Mouse (Mus musculus) CD4-positive helper T cell, adult 2 months (primary cell): ENCODE measurements around the gene Rnf182.

Experiments used
- DNase-seq: peaks from one replicate; pipeline ENCODE4 v3.0.0-alpha.2; 2012; ENCODE audit warnings: low read depth, missing footprints, low spot score

The Rnf182 gene

DNA sequence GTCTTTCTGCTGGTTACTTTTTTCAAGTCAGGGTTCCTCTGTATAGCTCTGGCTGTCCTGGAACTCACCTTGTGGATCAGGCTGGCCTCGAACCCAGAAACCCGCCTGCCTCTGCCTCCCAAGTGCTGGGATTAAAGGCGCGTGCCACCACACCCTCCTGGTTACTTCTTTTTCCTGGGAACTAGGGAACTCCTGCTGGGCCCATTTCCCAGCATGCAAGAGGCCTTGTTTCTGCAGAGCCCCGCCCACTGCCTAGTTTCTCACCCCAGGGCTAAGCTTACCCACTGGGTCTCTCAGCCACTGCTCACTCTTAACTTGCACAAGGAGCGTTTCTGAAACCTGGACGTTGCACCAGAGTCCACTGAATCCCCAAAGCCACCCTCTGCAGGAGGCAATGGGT, 80.5 kb downstream of the Rnf182 start:
- DNase-seq, result no peak

DNA sequence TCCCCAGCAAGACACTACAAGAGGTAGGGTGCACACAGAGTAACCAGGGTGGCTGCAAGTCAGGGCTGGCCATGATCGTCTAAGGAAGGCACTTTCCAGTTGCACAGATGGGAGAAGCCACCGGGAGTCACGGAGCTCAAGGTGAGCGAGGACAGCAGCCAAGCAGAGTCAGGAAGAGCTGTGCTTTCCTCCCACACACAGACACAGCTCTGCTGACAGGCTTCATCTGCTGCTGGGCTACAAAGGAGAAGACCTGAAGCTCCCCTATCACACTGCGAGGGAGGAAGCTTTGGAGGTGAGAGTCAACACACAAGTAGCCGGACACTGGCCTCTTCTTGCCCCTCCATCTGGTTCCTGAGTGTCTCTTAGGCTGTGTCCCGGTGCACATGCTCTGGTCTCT, 83.0 kb downstream of the Rnf182 start:
- no peak for DNase-seq

- DNase-seq, result no peak
Measured at GRCm38 (mm10) chr13:43703471-43703870, 88.0 kb downstream of the Rnf182 start.

DNA sequence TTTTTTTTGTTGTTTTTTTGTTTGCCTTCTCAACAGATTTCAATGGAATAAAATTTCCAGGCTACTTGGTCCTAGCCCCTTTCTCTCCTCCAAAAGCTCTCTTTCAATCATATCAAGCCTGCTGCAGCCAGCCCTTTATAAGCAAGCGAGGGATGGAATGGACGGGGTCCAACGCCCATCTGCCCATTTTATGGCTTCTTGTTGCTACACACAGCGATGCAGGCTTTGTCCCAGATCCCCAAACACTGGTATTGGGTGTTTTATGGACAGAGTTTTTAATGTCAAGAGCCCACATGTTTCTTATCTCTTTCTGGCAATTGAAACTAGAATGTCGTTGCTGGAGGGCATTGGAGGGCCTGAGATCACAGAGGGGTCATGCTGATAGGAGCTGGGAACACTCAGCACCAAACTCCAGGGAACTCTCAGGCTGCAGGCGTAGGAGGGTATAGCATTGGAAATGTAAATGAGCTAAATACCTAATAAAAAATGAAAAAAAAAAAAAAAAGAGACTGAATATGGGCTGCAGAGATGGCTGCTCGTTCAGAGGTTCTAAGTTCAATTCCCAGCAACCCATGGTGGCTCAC, 89.1 kb downstream of the Rnf182 start:
- no peak for DNase-seq

- DNase-seq, result no peak
Measured at GRCm38 (mm10) chr13:43706387-43706786, 90.9 kb downstream of the Rnf182 start.

DNA sequence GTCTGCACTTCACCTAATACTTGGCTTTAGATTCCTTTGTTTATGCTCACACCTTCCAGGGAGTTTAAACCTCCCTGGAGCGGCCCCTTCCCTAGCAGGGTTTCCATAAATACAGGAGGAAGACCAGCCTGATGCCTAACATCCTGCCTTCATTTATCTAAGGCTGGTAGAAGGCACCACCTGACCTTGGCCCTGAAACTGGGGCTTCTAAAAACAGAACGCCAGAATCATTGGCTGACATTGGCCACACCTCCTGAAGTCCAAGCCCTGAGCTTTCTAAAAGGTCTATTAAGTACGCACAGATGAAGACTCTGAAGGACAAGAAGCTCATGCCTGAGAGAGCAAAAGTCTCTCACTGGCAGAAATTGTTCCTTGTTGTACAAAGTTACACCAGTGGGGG, 94.0 kb downstream of the Rnf182 start:
- no peak for DNase-seq

DNA sequence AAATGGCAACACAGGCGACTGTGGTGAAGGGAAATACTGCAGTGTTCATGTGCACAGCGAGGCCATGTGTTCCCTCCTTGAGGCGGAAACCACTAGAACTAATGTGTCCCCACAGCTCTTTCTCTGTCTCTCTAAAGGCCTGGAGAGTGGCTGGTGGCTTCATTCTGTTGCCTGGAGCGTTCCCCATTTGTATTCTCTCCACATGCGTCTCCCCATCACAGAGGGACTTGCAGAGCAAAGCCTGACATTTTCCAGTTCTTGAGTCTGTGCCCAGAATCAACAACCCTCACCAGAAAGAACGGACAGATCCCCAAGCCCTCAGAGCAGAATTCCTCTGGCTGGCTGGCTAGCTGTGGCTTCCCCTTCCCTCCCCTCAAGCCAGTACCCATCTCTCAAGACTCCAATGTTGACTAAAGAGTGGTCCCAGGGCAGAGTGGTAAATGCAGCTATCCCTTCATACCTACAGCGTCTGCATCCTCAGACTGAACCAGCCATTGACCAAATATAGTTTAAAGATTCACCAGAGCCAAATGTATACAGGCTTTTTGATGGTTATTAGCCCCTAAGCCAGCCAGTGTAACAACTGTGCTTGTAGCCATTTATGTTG, 96.3 kb downstream of the Rnf182 start:
- DNase-seq, result no peak

DNA sequence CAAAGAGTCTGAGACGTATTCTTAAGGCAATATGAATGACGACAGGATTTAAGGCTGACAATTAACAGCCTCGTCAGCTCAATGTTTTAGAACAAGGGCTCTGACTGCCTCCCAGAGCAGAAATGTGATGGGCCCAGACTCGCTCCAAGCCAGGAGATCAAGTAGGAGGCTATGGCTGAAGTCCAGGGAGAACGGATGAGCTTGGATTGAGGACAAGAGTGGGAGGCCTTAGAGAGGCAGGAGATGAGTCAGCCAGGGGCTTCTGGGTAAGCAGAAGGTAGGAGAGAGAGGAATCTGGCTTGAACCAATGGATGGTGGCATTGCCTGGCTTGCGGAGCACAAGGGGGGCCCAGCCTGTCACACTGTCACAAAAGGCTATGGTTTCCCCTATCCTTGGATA, 99.2 kb downstream of the Rnf182 start:
- DNase-seq, result no peak

- no peak for DNase-seq
Measured at GRCm38 (mm10) chr13:43715466-43715865, 100.0 kb downstream of the Rnf182 start.

DNA sequence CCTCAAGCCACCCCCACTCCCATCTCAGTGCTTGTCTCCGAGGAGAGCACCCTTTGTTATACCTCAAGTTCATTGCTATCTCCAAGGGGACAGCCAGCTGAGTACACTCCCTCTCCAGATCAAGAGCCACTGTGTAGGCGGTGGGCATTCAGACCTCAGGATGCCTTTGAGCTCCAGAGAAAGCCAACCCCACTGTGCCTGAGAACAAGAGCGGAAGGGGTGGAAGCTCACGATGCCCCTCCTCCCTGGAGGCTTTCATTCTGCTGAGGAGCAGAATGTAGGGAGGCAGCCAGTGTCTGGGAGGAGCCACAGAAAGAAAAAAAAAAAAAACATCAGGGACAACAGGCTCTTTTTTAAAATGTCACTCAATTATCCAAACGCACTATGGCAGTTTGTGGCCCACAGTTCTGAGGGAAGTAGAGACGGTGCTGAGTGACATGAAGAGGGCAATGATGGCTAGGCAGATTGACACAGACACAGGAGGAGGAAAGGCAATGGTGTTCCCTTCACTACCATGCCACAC, 101.1 kb downstream of the Rnf182 start:
- DNase-seq, result no peak

DNA sequence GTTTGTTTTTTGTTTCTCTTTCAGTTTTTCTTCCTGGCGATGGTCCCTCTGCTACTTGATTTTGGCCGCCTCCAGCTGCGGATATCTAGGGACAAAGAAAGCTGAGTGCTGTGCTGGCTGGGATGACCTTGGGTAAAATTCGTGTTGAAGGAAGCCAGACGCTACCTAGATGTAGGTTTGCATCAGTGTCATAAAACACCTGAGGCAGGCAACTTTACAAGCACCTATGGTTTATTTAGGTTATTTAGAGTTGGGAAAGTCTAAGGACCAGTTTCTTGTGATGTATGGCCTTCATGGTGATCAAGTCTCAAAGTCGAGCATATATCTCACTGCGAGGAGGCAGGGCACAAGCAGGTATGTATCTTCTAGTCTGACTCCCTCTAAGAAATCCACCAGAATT, 102.7 kb downstream of the Rnf182 start:
- DNase-seq, result no peak

GRCm38 (mm10) chr13:43720496-43720895, 105.0 kb downstream of the Rnf182 start:
- no peak for DNase-seq
